Mouse (Mus musculus) small intestine, adult 2 months (tissue): ENCODE data around the gene Tmem121b. TPM values are rescaled to one million over a fixed set of nuclear protein-coding genes. Genes with fewer than 3 reads are reported as not detected.
A peak's percentile ranks its signal among the peaks of the same experiment; 100 is the strongest.

Experiments used
- H3K27ac ChIP-seq: fragments of 200-500 bp; 2 replicates; pipeline ENCODE4 v1.5.1; 2012; ENCODE audit warnings: low read depth, low read length, control low read depth, inconsistent platforms; ENCODE audit not compliant: insufficient read depth
- H3K27me3 ChIP-seq: fragments of 200-500 bp; 2 replicates; pipeline ENCODE4 v1.6.1; 2012; ENCODE audit warnings: mild to moderate bottlenecking, moderate library complexity, low read length, inconsistent platforms; ENCODE audit not compliant: control insufficient read depth, insufficient read depth
- H3K36me3 ChIP-seq: fragments of 200-500 bp; 2 replicates; pipeline ENCODE4 v1.6.1; 2012; ENCODE audit warnings: mild to moderate bottlenecking, low read length, control low read depth, inconsistent platforms; ENCODE audit not compliant: control insufficient read depth, insufficient read depth
- H3K4me1 ChIP-seq: fragments of 200-500 bp; 2 replicates; pipeline ENCODE4 v1.6.1; 2012; ENCODE audit warnings: low read length, inconsistent platforms, mixed read lengths; ENCODE audit not compliant: control insufficient read depth, insufficient read depth, insufficient read length
- H3K4me3 ChIP-seq: fragments of 200-500 bp; 2 replicates; pipeline ENCODE4 v1.5.1; 2012; ENCODE audit warnings: low read depth, mild to moderate bottlenecking, control low read depth, inconsistent platforms, low read length, moderate library complexity
- CTCF ChIP-seq: fragments of 200-500 bp; IDR thresholded peaks from 2 replicates; pipeline ENCODE4 v1.5.1; 2012; ENCODE audit warnings: low read depth, mild to moderate bottlenecking, control low read depth, inconsistent platforms, low read length, moderate library complexity, mixed read lengths; ENCODE audit not compliant: insufficient replicate concordance, insufficient read length; ENCODE audit errors: extremely low read depth
- POLR2A ChIP-seq: fragments of 200-500 bp; IDR thresholded peaks from 2 replicates; pipeline ENCODE4 v1.6.1; 2012; ENCODE audit warnings: low read depth, mild to moderate bottlenecking, control low read depth, inconsistent platforms, low read length, moderate library complexity
- WGBS: fragments of 180-500 bp; shearing (Covaris S2); methylation state at CpG from one replicate; pipeline ENCODE4 v1.1.7; 2018; 5-methylcytosine and 5-hydroxymethylcytosine counted together
- polyA plus RNA-seq: library from polyadenylated mRNA; depleted of rRNA; stranded (reverse); fragments of >200 nt; gene quantifications from 2 replicates; pipeline ENCODE4 v1.2.3, GENCODE M21; 2012

The Tmem121b gene
- polyA plus RNA-seq, 1 experiment: 0.04 TPM

DNA sequence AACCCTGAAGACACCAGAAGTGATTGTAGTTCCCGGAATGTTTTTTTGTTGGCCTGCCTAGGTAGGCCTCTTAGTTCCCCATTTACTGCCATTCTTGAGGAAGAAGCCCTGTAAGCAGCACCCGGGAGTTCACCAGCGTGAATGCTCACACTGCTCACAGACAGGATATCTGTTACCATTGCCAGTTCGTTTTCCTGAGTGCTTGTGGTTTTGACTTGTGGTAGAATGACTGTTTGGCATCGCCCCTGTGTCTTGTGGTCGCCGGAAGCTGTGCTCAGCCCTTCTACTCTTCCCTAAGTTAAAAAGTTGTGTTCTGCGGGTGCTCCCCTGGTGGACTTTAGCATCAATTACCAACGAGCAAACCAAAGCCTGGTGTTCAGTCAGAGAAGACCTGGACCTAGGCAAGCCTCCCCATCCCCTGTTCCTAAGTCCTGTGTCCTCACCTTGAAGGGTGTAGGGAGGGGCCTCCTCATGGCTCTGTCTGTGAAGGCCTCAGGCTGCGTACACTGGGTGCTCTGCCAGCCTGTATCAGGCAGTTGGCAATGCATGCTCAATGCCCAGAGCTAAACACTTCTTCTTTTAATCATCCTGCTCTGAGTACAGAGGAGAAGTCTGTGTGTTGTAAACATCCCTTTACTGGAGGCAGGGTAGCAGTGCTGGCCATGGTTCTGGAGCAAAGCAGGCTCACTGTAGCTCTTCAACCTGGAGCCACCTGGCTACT is 26.8 kb downstream of the Tmem121b start:
- no peak overlapping the region for H3K4me3 ChIP-seq
- H3K27ac ChIP-seq: no peak overlapping the region
- 66% methylated on average over 10 of the region's 10 CpGs for WGBS

DNA sequence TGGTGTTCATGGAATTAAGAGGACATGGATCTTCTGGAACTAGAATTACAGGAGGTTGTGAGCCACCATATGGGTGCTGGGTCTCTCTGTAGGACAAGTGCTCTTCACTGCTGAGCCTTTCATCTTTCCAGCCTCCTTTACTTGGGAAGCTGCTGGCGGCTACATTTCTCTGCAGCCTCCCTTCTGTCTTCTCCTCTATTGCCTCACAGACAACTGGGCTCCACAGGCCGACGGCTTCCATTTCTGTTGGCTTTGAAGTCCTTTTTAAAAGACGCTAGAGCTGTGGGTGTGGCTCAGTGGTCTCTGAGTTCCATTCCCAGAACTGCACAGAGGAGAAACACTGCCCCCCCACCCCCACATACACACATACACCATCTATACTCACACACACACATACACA is 28.2 kb downstream of the Tmem121b start:
- no peaks in the 10 kb centered on the region for H3K27me3 ChIP-seq
- H3K27ac ChIP-seq: no peak overlapping the region
- H3K4me1 ChIP-seq: peaks cover 5% of the 10 kb centered on the region
- TF ChIP-seq POLR2A: no peak
- H3K36me3 ChIP-seq: no peaks in the 10 kb centered on the region
- no peak overlapping the region for H3K4me3 ChIP-seq
- 71% methylated on average over 4 of the region's 4 CpGs for WGBS

More for the DNA sequence above, 26.8 kb downstream of the Tmem121b start:
- H3K36me3 ChIP-seq: no peaks in the 10 kb centered on the region
- no peaks in the 10 kb centered on the region for H3K27me3 ChIP-seq
- TF ChIP-seq CTCF: no peak
- TF ChIP-seq POLR2A: no peak
- peaks cover 5% of the 10 kb centered on the region for H3K4me1 ChIP-seq

DNA sequence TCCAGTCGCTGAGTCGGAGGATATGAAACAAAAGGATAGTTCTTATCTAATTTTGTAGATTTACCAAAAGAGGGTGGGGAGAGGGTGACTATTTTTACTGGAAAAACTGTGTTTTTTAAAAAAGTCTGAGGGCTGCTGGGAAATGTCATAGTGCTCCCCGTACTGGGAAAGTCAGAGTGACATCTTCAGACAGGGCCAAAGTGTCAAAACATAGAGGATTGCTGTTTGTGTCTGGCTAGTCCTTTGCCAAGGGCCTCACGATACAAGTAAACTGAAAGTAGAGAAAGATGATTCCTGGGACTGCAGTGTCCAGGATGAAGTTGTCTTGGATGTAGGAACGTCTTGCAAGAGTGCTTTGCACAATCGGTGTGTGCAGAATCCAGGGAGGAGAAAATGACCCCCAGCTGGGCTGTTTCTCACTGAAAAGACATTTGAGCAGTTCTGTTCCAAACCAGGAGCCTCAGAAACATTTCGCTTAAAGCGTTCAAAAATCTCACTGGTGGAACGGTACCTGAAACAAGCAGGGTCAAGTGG is 29.1 kb downstream of the Tmem121b start:
- 67% methylated on average over 9 of the region's 9 CpGs for WGBS
- Histone ChIP-seq H3K27me3 (no peaks in the 10 kb centered on the region), H3K4me3 (peak overlapping the region; percentile 96; the same call in 1 of the 2 replicates), H3K4me1 (peaks cover 5% of the 10 kb centered on the region), H3K27ac (no peak overlapping the region), H3K36me3 (no peaks in the 10 kb centered on the region)
- TF ChIP-seq CTCF (no peak), POLR2A (no peak)

DNA sequence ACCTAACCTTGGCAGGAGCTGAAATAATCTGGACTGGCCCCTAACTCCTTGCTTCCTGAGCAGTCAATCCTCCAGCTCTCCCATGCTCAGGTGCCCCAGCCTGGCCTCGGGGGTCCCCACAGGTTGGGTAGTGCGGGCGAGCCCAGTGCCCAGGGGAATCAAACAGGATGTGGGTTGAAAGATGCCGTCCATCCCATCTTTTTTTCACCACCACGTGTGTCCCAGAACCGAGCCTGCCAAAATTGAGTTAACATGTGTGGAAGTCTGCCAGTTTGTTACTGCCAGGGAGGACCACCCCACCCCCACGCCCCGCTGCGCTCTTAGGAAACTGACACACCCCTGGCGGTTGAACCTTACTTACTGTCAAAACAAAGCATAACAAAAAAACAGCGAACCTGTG is 29.7 kb downstream of the Tmem121b start:
- TF ChIP-seq POLR2A (no peak), CTCF (no peak)
- Histone ChIP-seq H3K27me3 (no peaks in the 10 kb centered on the region), H3K4me1 (peaks cover 5% of the 10 kb centered on the region), H3K27ac (no peak overlapping the region), H3K36me3 (no peaks in the 10 kb centered on the region), H3K4me3 (peak overlapping the region; percentile 96)
- 4% methylated on average over 11 of the region's 11 CpGs for WGBS

DNA sequence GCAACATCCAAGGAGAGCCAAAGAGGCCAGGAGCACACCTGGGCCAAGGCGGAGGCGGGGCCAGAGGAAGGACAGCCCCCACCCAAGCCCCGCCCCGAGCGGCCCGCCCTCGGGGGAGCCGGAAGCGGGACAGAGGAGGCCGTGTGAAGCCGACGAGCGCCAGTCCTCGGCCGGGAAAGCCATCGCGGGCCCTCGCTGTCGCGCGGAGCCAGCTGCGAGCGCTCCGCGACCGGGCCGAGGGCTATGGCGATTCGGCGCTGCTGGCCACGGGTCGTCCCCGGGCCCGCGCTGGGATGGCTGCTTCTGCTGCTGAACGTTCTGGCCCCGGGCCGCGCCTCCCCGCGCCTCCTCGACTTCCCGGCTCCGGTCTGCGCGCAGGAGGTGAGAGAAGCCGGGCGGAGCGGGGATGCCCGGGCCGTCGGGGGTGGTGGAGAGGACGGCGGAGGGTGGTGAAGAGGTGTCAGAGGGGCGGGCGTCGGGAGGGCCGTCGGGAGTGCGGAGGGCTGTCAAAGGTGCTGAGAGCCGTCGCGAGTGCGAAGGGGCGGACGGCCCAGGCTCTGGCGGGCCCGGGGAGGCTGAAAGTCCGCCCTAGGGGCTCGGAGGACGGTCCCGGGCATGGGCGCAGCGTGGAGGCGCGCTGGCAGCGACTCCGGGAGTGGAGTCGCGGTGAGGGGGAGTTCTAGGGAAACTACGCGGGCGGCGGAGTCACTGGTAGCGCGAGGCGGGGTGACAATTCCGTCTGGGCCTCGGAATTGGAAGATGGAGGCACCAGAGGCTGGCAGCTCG is 30.3 kb downstream of the Tmem121b start, which contains the start of gene Il17ra:
Gene Il17ra, plus strand, starts transcription at position 162 of the 786 bp plus-strand sequence.
- H3K4me3 ChIP-seq: peak within 1 kb of the TSS; percentile 96
- H3K4me1 ChIP-seq: peaks cover 5% of the 10 kb centered on the region
- no peak for TF ChIP-seq CTCF
- TF ChIP-seq POLR2A: peak; percentile 94
- peak within 1 kb of the TSS; percentile 68 for H3K27ac ChIP-seq
- WGBS: 1% methylated on average over 89 of the region's 90 CpGs
- no peaks in the 10 kb centered on the region for H3K27me3 ChIP-seq
- H3K36me3 ChIP-seq: no peaks in the 10 kb centered on the region

DNA sequence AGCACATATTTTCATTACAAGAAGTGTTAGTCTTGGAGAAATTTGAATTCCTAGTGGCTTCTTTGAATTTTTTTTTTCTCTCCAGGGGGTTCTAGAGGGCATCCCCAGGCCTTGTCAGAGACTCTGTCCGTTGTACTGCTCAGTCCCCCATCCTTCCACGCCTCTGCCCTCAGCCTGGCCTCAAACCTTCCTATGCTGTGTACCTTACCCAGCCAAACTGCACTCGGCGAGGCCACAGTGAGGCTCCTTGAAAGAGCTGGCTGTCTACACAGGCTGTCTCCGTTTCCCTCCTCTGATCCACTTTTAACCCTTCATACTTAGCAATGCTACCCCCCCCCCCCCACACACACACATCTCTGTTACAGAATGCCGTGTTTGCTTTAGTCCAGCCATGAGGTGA is 31.4 kb downstream of the Tmem121b start:
- no peak overlapping the region for H3K27ac ChIP-seq
- H3K4me3 ChIP-seq: no peak overlapping the region
- no peak for TF ChIP-seq POLR2A
- WGBS: 47% methylated on average over 6 of the region's 6 CpGs
- H3K36me3 ChIP-seq: no peaks in the 10 kb centered on the region
- peaks cover 5% of the 10 kb centered on the region for H3K4me1 ChIP-seq
- no peaks in the 10 kb centered on the region for H3K27me3 ChIP-seq

DNA sequence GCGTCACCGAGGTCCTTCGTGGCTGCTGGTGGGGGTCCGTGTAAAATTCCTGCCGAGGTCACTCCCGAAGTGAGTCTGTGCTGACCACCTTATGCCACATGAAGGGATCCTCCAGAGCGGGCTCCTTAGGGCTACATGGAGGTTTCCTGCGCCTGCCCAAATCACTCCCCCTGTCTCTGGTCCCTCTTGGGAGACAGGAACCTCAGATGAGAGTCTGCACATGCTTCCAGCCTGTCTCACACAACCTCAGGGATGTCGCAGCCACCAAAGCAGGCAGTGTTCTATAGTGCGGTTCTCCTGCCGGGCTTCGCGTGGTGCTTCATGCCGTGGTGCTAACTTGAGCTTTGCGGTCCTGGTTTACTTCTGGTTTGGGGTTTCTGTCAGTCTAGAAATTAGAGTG is 32.4 kb downstream of the Tmem121b start:
- WGBS: 67% methylated on average over 15 of the region's 15 CpGs
- Histone ChIP-seq H3K4me1 (peaks cover 5% of the 10 kb centered on the region), H3K4me3 (no peak overlapping the region), H3K27ac (no peak overlapping the region), H3K27me3 (no peaks in the 10 kb centered on the region), H3K36me3 (no peaks in the 10 kb centered on the region)
- TF ChIP-seq POLR2A: no peak
- TF ChIP-seq CTCF: no peak
